Mouse (Mus musculus) central nervous system, embryonic 11.5 days (tissue): ENCODE measurements around the gene Ccdc78. TPM values are rescaled to one million over a fixed set of nuclear protein-coding genes. Genes with fewer than 3 reads are reported as not detected.

ENCODE experiments used
- polyA plus RNA-seq: library from polyadenylated mRNA; depleted of rRNA; stranded (reverse); fragments of >200 nt; gene quantifications from 2 replicates; pipeline ENCODE4 v1.2.3, GENCODE M21; 2012; rRNA removed

Gene Ccdc78
- polyA plus RNA-seq: 0.09 and 0.10 TPM in 2 replicates

DNA sequence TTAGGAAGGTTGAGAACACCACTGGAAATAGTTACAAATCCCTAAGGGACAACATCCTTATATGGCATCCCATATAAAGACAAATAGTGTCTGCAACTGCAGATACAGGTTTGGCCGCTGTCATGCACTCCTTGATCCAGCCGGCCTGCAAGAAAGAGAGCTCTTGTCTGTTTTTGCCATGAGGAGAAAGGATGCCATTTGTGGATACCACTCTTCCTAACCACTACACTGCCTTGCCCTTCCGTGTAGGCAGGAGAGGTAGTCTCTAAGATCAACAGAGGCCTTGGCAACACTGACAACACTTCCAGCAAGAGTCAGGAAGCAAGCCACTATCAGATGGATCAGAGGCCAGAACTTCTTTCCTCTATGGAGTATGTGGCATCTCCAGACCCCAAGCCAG is at the start of gene Ccdc78:
Gene Ccdc78 (plus strand): TSS at position 301 of the 400 bp plus-strand sequence.

DNA sequence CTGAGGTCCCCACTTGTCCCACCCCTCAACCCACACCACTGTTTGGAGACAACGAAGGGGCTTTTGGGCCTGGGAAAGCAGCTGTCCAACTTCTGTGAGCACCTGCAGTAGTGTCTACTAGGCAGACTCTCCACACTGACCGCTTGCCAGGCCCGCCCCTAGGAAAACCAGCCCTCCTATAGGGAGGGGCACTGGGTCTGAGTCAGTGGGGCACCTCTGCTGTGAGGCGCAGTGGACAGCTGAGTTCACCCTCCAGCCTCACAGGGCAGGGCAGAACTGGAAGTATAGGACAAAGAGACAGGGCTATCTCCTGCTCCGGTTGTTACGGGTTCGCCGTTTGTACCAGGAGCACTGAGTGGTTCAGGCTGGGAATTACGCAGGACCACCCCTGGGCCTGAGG is 32.1 kb upstream of the Ccdc78 start, which contains the start of gene Msln:
Gene Msln (minus strand): TSS at position 138 of the 400 bp plus-strand sequence.

DNA sequence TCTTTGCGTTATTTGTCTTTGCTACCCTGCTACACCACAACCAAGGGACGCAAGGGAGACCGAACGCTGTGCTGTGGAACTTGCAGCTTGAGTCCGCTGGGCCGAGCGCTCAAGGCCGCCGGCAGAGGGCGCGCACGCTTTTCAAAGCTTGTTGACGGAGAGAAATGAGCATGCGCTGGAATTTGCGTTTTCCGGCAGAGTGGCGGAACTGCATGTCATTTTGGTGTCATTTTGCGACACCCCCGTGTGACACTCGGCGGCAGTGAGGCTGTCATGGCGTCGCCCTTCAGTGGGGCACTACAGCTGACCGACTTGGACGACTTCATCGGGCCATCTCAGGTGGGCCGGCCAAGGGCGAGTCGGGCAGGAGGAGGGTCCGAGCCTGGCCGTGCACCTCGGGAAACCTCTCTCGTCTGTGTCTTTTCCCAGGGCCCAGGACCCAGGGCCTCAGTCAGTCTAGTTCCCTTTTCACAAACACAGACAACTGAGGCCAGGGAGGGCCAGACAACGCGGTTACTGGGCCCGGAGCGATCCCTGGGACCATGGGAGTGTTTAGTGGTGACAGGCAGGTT is 12.7 kb upstream of the Ccdc78 start, which contains the start of gene Narfl:
Gene Narfl (plus strand): TSS at position 228 of the 572 bp plus-strand sequence.

DNA sequence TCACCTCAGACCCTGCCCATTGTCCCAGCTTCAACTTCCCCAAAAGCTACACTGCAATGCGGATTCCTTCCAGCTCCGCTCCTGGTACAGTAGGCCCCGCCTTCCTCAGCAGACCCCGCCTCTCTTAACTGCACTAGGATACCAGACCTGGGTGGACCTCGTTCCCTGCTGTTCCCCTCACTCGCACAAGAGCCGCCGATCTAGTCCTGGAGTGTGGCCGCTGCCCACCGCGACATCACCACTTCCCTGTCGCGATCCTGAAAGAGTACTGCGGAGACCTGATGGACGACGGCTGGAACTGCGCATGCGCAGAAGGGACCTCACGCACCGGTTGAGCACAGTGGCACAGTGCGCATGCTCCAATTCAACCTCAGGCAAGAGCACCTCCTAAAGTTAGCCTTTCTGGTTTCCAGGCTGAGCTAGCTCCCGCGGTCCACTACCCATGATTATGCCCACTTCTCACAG is 1.1 kb upstream of the Ccdc78 start, which contains the start of gene Haghl:
Gene Haghl (minus strand): TSS at position 393 of the 465 bp plus-strand sequence.

DNA sequence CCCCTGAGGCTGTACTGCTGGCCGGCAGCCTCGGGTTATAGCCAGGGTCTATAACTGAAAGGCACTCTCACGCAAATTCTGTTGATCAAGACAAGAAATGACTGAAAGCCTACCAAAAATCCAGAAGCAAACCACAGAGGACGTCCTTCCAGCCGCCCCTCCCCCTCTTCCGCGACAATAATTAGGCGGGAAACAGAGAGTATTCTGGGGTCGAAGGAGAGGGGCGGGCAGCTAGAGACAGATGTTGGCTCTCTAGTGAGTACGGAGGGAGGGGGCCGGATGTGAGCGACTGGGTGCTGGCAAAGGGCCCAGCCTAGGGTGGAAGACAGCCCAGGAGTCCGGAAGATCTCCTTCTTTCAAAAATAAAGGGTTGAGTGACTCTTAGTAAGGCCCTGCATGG is 6.2 kb downstream of the Ccdc78 start, which contains the start of gene Fam173a:
Gene Fam173a (minus strand): TSS at position 287 of the 400 bp plus-strand sequence.

DNA sequence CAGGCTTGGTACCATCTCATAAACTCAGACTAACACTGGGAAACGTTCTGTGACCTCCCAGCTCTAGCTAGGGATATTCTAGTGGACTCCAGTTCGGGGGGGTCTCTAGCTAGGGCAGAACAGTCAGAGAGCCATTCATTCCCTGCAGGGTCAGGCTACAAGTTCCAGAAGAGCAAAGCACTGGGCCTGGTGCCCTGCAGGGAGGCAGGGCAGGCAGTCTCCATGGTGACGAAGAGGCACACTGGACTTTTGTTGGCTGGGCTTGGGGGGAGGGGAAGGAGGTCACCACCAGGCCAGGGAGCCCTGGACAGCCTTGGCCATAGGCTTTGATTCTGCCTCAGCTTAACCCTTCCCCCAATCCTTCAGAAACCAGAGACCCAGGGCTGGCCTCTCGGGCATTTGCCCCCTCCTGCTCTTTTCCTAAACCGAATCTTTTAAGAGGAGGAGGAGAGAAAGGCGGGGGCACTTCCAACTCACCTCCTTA is 9.3 kb downstream of the Ccdc78 start, which contains the start of gene AC134908.4:
Gene AC134908.4 (minus strand): TSS at position 51 of the 484 bp plus-strand sequence.

DNA sequence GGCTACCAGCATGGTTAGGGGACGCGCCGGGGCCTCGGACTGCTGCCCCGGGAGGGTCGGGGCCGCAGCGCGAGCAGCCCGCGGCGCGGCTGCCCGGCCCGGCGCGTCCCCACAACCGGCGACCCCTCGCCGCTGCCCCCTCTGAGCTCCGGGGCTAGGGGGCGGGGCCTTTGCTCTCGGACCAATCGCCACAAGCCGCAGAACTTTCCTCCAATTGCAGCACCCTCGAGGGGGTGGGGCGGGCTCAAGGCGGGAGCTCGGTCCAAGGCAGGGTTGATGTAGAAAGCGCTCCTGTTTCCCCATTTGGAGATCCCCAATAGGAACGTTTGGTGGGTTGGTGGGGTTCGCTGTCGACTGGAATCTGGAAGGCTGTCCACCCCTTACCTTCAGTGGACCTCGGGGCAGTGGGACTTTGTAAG is 10.6 kb downstream of the Ccdc78 start, which contains the start of gene Metrn:
Gene Metrn (minus strand): TSS at position 186 of the 419 bp plus-strand sequence.

DNA sequence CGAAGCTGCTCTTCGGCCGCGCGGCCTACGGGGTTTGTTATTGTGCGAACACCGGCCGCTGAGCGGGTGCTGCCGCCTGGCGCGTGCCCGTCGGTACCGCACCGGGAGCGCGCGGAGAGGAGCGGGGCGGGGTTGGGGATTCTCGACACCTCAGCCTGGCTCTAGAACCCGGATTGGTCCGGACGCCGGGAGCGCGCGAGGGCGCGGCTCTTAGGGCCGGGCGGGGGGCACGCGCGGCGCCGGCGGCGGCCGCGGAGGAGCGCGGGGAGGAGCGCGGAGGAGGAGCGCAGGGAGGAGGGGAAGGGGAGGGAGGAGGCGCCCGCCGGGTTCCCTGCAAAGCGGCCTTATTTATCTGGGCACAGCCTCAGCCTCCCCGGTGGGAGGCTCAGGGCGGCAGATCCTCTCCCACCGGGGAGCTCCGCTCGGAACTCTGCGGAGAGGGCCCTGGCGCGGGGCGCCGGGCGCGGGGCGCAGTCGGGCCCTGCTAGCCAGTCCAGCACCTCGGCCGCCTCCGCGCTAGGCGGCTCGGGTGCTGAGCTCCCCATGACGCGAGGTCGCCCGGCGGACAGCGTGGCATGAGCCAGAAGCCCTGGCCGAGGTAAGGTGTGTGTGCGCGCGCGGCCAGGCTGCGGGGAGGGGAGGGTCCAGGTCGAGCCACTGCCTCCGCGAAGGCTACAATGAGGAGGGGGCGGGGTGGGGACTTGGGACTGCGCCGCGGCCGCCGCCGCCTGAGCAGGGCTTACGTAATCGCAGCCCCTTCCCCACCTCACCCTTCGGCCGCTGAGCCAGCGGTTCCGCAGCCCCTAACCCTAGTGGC is 22.6 kb downstream of the Ccdc78 start, which contains the start of gene Fbxl16:
Gene Fbxl16 (plus strand): TSS at position 297 of the 817 bp plus-strand sequence.

DNA sequence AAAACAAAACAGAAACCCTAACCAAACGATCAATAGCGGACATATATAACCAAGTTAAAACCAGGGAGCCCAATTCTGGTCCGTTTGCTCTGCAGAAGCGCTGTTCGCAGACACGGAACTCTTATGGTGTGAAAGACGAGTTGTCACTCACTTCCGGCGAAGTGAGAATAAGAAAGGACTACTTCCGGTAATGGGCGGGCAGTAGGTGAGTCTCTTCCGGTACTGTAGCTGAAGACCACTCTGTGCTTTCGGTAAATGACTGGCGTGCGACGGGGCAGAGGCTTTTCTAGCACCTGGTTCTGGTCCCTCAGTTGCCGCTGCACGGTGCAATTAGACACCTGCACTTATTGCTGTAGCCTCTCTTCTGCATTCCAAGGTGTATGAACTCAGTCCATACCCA is 37.1 kb downstream of the Ccdc78 start, which contains the start of gene Wdr24:
Gene Wdr24 (plus strand): TSS at position 176 of the 400 bp plus-strand sequence.

DNA sequence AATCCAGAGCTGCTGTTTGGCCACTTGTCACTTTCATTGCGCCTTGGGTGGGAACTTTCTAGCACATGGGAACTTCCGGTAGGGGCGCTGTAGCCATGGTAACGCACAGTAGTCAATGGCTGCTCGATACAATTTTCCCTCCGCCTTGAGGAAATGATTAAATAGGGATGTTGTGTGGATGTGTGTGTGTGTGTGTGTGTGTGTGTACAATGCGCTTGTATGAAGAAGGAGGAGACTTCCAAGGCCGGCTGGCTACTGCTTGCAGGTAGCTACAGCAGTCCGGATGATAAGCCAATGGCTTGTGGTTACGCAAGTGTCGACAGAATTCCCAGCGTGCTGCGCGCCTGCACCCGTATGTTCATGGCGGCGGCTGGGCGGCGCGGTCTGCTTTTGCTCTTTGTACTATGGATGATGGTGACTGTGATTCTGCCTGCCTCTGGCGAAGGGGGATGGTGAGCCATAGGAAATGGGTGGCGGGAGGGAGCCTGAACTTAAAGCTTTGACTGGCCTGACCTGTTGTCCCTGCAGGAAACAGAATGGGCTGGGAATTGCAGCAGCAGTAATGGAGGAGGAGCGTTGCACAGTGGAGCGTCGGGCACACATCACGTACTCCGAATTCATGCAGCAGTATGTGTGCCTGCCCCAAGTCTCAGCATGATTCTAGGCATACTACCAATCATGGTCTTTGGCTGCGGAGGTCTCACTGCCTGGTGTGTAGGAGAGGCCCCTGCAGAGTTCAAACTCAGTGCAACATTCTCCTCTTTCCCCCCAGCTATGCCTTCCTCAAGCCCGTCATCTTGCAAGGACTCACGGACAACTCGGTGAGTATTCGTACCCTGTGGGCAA is 42.6 kb downstream of the Ccdc78 start, which contains the start of gene Jmjd8:
Gene Jmjd8 (plus strand): TSS at position 156 of the 846 bp plus-strand sequence.

DNA sequence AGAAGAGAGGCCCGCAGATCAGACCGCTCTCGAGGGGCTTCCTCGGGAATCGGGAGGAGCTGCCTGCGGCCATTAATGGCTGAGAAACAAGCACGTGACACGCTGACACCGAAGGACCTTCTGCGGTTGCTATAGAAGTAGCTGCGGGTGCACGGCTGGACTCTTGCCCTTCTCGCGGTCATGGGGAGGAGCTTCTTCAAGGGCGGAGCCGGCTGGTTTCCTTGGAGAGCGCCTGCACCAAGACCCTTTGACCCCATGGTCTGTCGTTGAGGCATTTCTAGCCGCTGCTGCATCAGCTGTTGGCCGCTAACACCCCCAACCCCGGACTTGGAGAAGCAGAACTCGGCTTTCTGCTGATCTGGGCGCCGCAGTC is 46.9 kb downstream of the Ccdc78 start, which contains the start of gene Stub1:
Gene Stub1 (minus strand): TSS at position 114 of the 373 bp plus-strand sequence.

DNA sequence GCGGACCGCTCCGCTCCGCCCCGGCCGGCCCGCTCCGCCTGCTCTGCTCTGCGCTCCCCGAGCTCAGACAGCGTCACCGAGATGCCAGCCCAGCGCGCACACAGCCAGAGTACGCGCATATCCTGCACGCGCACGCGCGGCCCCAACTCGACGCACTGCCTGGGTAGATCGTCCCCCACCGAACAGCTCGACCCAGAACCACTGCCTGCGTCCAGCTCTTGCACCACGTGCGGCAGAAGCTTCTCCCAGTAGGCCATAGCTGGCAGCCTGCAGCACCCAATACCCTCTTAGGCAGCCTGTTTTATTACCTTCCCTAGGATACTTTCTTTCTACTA is 50.7 kb downstream of the Ccdc78 start, which contains the start of gene Rhbdl1:
Gene Rhbdl1 (minus strand): TSS at position 220 of the 335 bp plus-strand sequence.

Other genes with a start within 250 kb of the Ccdc78 start
- gene Sox8, start 215.9 kb upstream of the Ccdc78 start, polyA plus RNA-seq: 3.1 and 6.9 TPM in 2 replicates
- gene Lmf1, start 207.5 kb upstream of the Ccdc78 start, polyA plus RNA-seq: 8.9 and 14.4 TPM in 2 replicates
- gene Gng13, start 69.4 kb upstream of the Ccdc78 start, polyA plus RNA-seq: 0.26 and 0.48 TPM in 2 replicates
- gene Chtf18, start 59.2 kb upstream of the Ccdc78 start, polyA plus RNA-seq: 32.4 and 35.5 TPM in 2 replicates
- gene Rpusd1, start 58.9 kb upstream of the Ccdc78 start, polyA plus RNA-seq: 18.4 and 32.8 TPM in 2 replicates
- 0.02 and 0.05 TPM in 2 replicates for gene Mslnl, start 50.5 kb upstream of the Ccdc78 start, polyA plus RNA-seq
- 0.12 and 0.66 TPM in 2 replicates for gene Msln, start 32.2 kb upstream of the Ccdc78 start, polyA plus RNA-seq
- gene Narfl, start 12.8 kb upstream of the Ccdc78 start, polyA plus RNA-seq: 16.3 and 21.2 TPM in 2 replicates
- gene Haghl, start 907 bp upstream of the Ccdc78 start, polyA plus RNA-seq: 111 and 132 TPM in 2 replicates
- 88.5 and 121 TPM in 2 replicates for gene Fam173a, start 6.3 kb downstream of the Ccdc78 start, polyA plus RNA-seq
- 0.35 TPM in 1 of 2 replicates, not detected in the other for gene AC134908.4, start 9.1 kb downstream of the Ccdc78 start, polyA plus RNA-seq
- 185 and 306 TPM in 2 replicates for gene Metrn, start 10.6 kb downstream of the Ccdc78 start, polyA plus RNA-seq
- gene Fbxl16, start 22.5 kb downstream of the Ccdc78 start, polyA plus RNA-seq: 22.0 and 23.9 TPM in 2 replicates
- 31.7 and 41.2 TPM in 2 replicates for gene Wdr24, start 37.0 kb downstream of the Ccdc78 start, polyA plus RNA-seq
- 40.7 and 69.5 TPM in 2 replicates for gene Jmjd8, start 42.3 kb downstream of the Ccdc78 start, polyA plus RNA-seq
- 262 and 275 TPM in 2 replicates for gene Stub1, start 46.8 kb downstream of the Ccdc78 start, polyA plus RNA-seq
- 10.0 and 12.2 TPM in 2 replicates for gene Rhbdl1, start 50.7 kb downstream of the Ccdc78 start, polyA plus RNA-seq
- 4.6 and 8.4 TPM in 2 replicates for gene Gm20683, start 55.2 kb downstream of the Ccdc78 start, polyA plus RNA-seq
- gene Rhot2, start 58.3 kb downstream of the Ccdc78 start, polyA plus RNA-seq: 83.1 and 93.9 TPM in 2 replicates
- gene Wdr90, start 74.9 kb downstream of the Ccdc78 start, polyA plus RNA-seq: 66.2 and 66.6 TPM in 2 replicates
- gene Mcrip2, start 82.2 kb downstream of the Ccdc78 start, polyA plus RNA-seq: 7.2 and 8.3 TPM in 2 replicates
- gene Mettl26, start 88.5 kb downstream of the Ccdc78 start, polyA plus RNA-seq: 62.4 and 68.5 TPM in 2 replicates
- 1.1 and 1.2 TPM in 2 replicates for gene Wfikkn1, start 94.3 kb downstream of the Ccdc78 start, polyA plus RNA-seq
- 37.2 and 44.0 TPM in 2 replicates for gene Rab40c, start 133.1 kb downstream of the Ccdc78 start, polyA plus RNA-seq
- gene Pigq, start 158.4 kb downstream of the Ccdc78 start, polyA plus RNA-seq: 78.0 and 105 TPM in 2 replicates
- 0.52 and 0.92 TPM in 2 replicates for gene Nhlrc4, start 158.4 kb downstream of the Ccdc78 start, polyA plus RNA-seq
- 0.10 TPM in 2 replicates for gene A930017K11Rik, start 166.0 kb downstream of the Ccdc78 start, polyA plus RNA-seq
- gene Capn15, start 199.2 kb downstream of the Ccdc78 start, polyA plus RNA-seq: 30.1 and 36.6 TPM in 2 replicates